Mouse (Mus musculus): ENCODE data around the gene Mtch1. TPM values are rescaled to one million over a fixed set of nuclear protein-coding genes. Genes with fewer than 3 reads are reported as not detected.
A peak's percentile ranks its signal among the peaks of the same experiment; 100 is the strongest.

Gene Mtch1
- total and polyA plus RNA-seq, 2 experiments from 2014 or later: 500 to 622 TPM

DNA sequence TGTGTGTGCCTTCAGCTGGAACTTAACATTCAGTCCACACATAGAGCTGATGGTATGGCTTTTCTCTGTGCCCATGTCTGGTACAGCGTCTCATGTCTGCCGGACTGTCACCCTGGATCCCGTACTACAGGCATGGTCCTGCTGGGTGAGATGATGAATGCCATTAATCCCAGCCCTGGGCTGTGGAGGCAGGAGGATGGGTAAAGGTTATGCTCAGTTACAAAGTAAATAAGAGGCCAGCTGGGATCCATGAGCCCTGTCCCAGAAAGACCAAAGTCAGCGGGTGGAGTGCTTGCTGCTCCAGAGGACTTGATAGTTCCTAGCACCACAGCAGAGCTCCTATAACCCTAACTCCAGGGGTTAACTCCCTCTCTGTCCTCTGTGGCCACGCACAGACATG, 51.9 kb downstream of the Mtch1 start:
- Histone ChIP-seq H3K27me3 (ENCODE audit: insufficient read depth, low read length) (no peaks in the 10 kb centered on the region), H3K4me2 (ENCODE audit: low read depth, low read length) (no peak overlapping the region), H3K9me3 (ENCODE audit: low read length) (no peaks in the 10 kb centered on the region), H3K4me1 (ENCODE audit: insufficient read depth, low read length) (no peaks in the 10 kb centered on the region), H3K9ac (replicated peaks; ENCODE audit: low read length) (no peak overlapping the region), H3K36me3 (ENCODE audit: insufficient read depth, low read length) (peaks cover 34% of the 10 kb centered on the region), H3K4me3 (ENCODE audit: low read length) (no peak overlapping the region), H3K27ac (no peak overlapping the region)
- DNase-seq (ENCODE audit: low spot score): no peak
- ATAC-seq: no peak
- 77% methylated on average over 5 of the region's 5 CpGs for WGBS
- TF ChIP-seq CTCF (IDR thresholded peaks at IDR 0.05; ENCODE audit: low read depth): no peak

GRCm38 (mm10) chr17:29293807-29294605, 53.7 kb downstream of the Mtch1 start:
- H3K9me3 ChIP-seq (ENCODE audit: low read length): no peaks in the 10 kb centered on the region
- 74% methylated on average over 9 of the region's 9 CpGs for WGBS
- H3K36me3 ChIP-seq (ENCODE audit: insufficient read depth, low read length): peaks cover 24% of the 10 kb centered on the region
- DNase-seq (ENCODE audit: low spot score): no peak
- H3K9ac ChIP-seq (replicated peaks; ENCODE audit: low read length): no peak overlapping the region
- TF ChIP-seq CTCF (IDR thresholded peaks at IDR 0.05; ENCODE audit: low read depth): peak; percentile 38
- no peak overlapping the region for H3K27ac ChIP-seq
- no peak for ATAC-seq
- no peak overlapping the region for H3K4me3 ChIP-seq (ENCODE audit: low read length)
- no peaks in the 10 kb centered on the region for H3K4me1 ChIP-seq (ENCODE audit: insufficient read depth, low read length)
- no peaks in the 10 kb centered on the region for H3K27me3 ChIP-seq (ENCODE audit: insufficient read depth, low read length)
- no peak overlapping the region for H3K4me2 ChIP-seq (ENCODE audit: low read depth, low read length)

- no peak overlapping the region for H3K4me3 ChIP-seq (ENCODE audit: low read length)
Measured at GRCm38 (mm10) chr17:29292996-29293395, 54.7 kb downstream of the Mtch1 start.

DNA sequence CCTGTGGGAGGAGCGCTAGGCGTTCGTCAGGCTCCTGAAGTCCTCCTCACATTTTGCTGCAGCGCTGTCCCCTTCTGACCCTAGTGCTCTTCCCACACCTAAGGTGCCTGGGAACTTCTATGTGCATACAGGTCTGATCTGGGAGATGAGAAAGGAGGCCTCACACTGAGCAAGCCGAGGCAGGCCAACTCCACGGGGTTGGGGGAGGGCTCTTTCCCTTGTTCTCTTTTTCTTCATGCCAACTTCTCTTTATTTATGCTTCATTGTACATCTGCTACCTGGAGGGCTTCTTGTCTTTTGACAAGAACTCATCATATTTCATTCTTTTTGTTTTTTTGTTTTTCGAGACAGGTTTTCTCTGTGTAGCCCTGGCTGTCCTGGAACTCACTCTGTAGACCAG, 55.9 kb downstream of the Mtch1 start:
- Histone ChIP-seq H3K36me3 (ENCODE audit: insufficient read depth, low read length) (peaks cover 17% of the 10 kb centered on the region), H3K27ac (no peak overlapping the region), H3K4me1 (ENCODE audit: insufficient read depth, low read length) (no peaks in the 10 kb centered on the region), H3K4me2 (ENCODE audit: low read depth, low read length) (no peak overlapping the region), H3K4me3 (ENCODE audit: low read length) (no peak overlapping the region), H3K27me3 (ENCODE audit: insufficient read depth, low read length) (no peaks in the 10 kb centered on the region), H3K9ac (replicated peaks; ENCODE audit: low read length) (no peak overlapping the region), H3K9me3 (ENCODE audit: low read length) (no peaks in the 10 kb centered on the region)
- ATAC-seq (no peak), DNase-seq (ENCODE audit: low spot score) (no peak)
- TF ChIP-seq CTCF (IDR thresholded peaks at IDR 0.05; ENCODE audit: low read depth): no peak
- WGBS: 82% methylated on average over 7 of the region's 7 CpGs

More at GRCm38 (mm10) chr17:29292996-29293395, 54.7 kb downstream of the Mtch1 start:
- Histone ChIP-seq H3K27ac (no peak overlapping the region), H3K36me3 (ENCODE audit: insufficient read depth, low read length) (peaks cover 21% of the 10 kb centered on the region), H3K9ac (replicated peaks; ENCODE audit: low read length) (no peak overlapping the region), H3K4me2 (ENCODE audit: low read depth, low read length) (no peak overlapping the region), H3K9me3 (ENCODE audit: low read length) (no peaks in the 10 kb centered on the region), H3K4me1 (ENCODE audit: insufficient read depth, low read length) (no peaks in the 10 kb centered on the region), H3K27me3 (ENCODE audit: insufficient read depth, low read length) (no peaks in the 10 kb centered on the region)
- no peak for TF ChIP-seq CTCF (IDR thresholded peaks at IDR 0.05; ENCODE audit: low read depth)
- DNase-seq (ENCODE audit: low spot score) (no peak), ATAC-seq (no peak)
- WGBS: 93% methylated on average over 3 of the region's 3 CpGs

DNA sequence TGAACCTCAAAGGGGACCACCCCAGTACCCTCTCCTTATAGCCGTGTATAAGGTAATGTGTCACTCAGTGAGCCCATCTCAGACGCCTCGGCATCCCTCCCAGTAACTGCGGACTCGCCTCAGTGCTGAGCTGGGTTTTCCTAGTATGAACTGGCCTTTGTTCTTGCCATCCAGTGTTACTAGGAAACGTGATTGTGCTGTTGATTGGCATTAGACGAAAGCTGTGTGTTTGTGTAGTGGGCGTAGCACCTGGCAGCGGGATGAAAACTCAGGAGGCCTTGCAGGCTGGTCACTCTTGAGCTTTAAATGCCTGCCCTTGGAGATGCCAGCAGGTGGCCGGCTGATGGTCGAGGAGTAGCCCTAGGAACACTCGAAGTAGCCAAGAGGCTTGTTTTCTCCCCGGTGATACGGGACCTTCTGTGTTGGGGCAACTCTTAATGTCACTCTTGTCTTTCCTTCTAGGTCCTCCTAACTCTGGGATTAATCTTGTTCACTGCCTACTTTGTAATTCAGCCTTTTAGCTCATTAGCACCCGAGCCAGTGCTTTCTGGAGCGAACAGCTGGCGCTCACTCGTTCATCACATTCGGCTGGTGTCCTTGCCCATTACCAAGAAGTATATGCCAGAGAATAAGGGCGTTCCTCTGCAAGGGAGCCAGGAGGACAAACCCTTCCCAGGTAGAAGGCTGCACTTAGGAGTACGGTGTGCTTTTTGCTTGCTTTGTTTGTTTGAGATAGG, 65.3 kb downstream of the Mtch1 start:
- peak; percentile 49; the same call in 1 of the 2 replicates for ATAC-seq
- Histone ChIP-seq H3K27ac (peak overlapping the region; percentile 23), H3K27me3 (ENCODE audit: insufficient read depth, low read length) (no peaks in the 10 kb centered on the region)

More for the DNA sequence above, 65.3 kb downstream of the Mtch1 start:
- Histone ChIP-seq H3K36me3 (ENCODE audit: insufficient read depth, low read length) (peaks cover 6% of the 10 kb centered on the region; the same call in 1 of the 2 replicates), H3K4me2 (ENCODE audit: low read depth, low read length) (no peak overlapping the region), H3K4me3 (ENCODE audit: low read length) (no peak overlapping the region), H3K9me3 (ENCODE audit: low read length) (no peaks in the 10 kb centered on the region), H3K9ac (replicated peaks; ENCODE audit: low read length) (no peak overlapping the region), H3K4me1 (ENCODE audit: insufficient read depth, low read length) (no peaks in the 10 kb centered on the region)
- WGBS: 32% methylated on average over 21 of the region's 21 CpGs
- peak; percentile 32 for DNase-seq (ENCODE audit: low spot score)
- TF ChIP-seq CTCF (IDR thresholded peaks at IDR 0.05; ENCODE audit: low read depth): 0 out of 2 replicates have a peak, but pooled peaks have one; percentile 8

Other genes starting within 250 kb of the Mtch1 start
- 1.2 TPM in 2 replicates for gene Rab44, start 233.8 kb downstream of the Mtch1 start, total RNA-seq (2014; rRNA removed)
- 0.05 and 0.20 TPM in 2 replicates for gene Rab44, start 233.8 kb downstream of the Mtch1 start, polyA plus RNA-seq (2015; fragmentation: Nextera tagmentation; extraction: Ambion mirVana)
- gene Cpne5, start 109.8 kb downstream of the Mtch1 start, total RNA-seq (2014; rRNA removed): 56.1 and 65.8 TPM in 2 replicates
- gene Cpne5, start 109.8 kb downstream of the Mtch1 start, polyA plus RNA-seq (2015; fragmentation: Nextera tagmentation; extraction: Ambion mirVana): 56.6 and 61.6 TPM in 2 replicates
- gene Ppil1, start 83.7 kb downstream of the Mtch1 start, total RNA-seq (2014; rRNA removed): 72.6 and 81.4 TPM in 2 replicates
- gene Ppil1, start 83.7 kb downstream of the Mtch1 start, polyA plus RNA-seq (2015; fragmentation: Nextera tagmentation; extraction: Ambion mirVana): 84.3 and 87.7 TPM in 2 replicates
- 181 and 262 TPM in 2 replicates for gene BC004004, start 79.1 kb downstream of the Mtch1 start, total RNA-seq (2014; rRNA removed)
- 139 and 145 TPM in 2 replicates for gene BC004004, start 79.1 kb downstream of the Mtch1 start, polyA plus RNA-seq (2015; fragmentation: Nextera tagmentation; extraction: Ambion mirVana)
- 2.3 and 2.8 TPM in 2 replicates for gene Pi16, start 30.3 kb downstream of the Mtch1 start, total RNA-seq (2014; rRNA removed)
- 1.7 and 2.3 TPM in 2 replicates for gene Pi16, start 30.3 kb downstream of the Mtch1 start, polyA plus RNA-seq (2015; fragmentation: Nextera tagmentation; extraction: Ambion mirVana)
- gene Fgd2, start 13.0 kb upstream of the Mtch1 start, total RNA-seq (2014; rRNA removed): 14.7 and 19.1 TPM in 2 replicates
- gene Fgd2, start 13.0 kb upstream of the Mtch1 start, polyA plus RNA-seq (2015; fragmentation: Nextera tagmentation; extraction: Ambion mirVana): 10.3 and 10.9 TPM in 2 replicates
- gene Pim1, start 142.8 kb upstream of the Mtch1 start, total RNA-seq (2014; rRNA removed): 15.4 and 18.9 TPM in 2 replicates
- gene Pim1, start 142.8 kb upstream of the Mtch1 start, polyA plus RNA-seq (2015; fragmentation: Nextera tagmentation; extraction: Ambion mirVana): 14.6 and 16.8 TPM in 2 replicates
- not detected in 2 replicates for gene Gm17657, start 201.7 kb upstream of the Mtch1 start, total RNA-seq (2014; rRNA removed)
- not detected in 2 replicates for gene Gm17657, start 201.7 kb upstream of the Mtch1 start, polyA plus RNA-seq (2015; fragmentation: Nextera tagmentation; extraction: Ambion mirVana)
- gene Tbc1d22b, start 201.9 kb upstream of the Mtch1 start, total RNA-seq (2014; rRNA removed): 39.4 and 40.4 TPM in 2 replicates
- gene Tbc1d22b, start 201.9 kb upstream of the Mtch1 start, polyA plus RNA-seq (2015; fragmentation: Nextera tagmentation; extraction: Ambion mirVana): 21.3 and 26.4 TPM in 2 replicates
- gene Tmem217, start 204.5 kb upstream of the Mtch1 start, total RNA-seq (2014; rRNA removed): not detected in 2 replicates
- 0.90 and 1.2 TPM in 2 replicates for gene Tmem217, start 204.5 kb upstream of the Mtch1 start, polyA plus RNA-seq (2015; fragmentation: Nextera tagmentation; extraction: Ambion mirVana)

Measured in hindbrain, postnatal 0 days (tissue).